Mouse (Mus musculus) embryonic stem cell, embryonic (primary cell): ENCODE results near the gene Pard6b.

Experiments
- CTCF ChIA-PET, 4 experiments: fragments of 300-600 bp in 2 of 4; fragments of 350-600 bp in 2 of 4; sonication (Branson Sonifier 250); formaldehyde crosslinking; loops; one replicate each; lab custom pipeline; 2022; ENCODE audit warnings: inconsistent platforms in 2 of 4; lab: Charles Lee
- POLR2A ChIA-PET, 4 experiments: fragments of 300-600 bp in 2 of 4; fragments of 350-600 bp in 2 of 4; sonication (Branson Sonifier 250); formaldehyde crosslinking; loops; one replicate each; lab custom pipeline; 2022; ENCODE audit warnings: antibody characterized with exemption in 4 of 4, inconsistent platforms in 1 of 4; lab: Charles Lee

Pard6b gene

DNA sequence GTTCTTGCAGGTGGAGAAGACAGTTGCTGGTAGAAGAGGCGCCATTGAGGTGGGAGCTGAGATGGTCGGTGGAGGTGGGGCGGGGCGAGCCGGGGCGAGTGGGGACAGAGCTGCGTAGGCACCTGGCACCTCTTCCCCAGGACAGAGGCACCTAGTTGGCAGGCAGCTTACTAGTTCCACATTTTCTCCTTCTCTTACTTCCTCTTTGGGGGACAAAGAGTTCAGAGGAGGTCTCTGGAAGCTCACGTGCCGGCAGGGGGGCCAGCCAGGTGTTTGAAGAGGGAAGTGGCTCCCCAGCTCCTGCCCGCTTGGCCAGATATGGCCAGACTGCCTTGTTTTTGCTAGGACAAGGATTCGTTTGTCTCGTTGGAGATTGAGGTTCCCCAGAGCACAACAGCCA lies 38.3 kb downstream of the Pard6b start:
- CTCF ChIA-PET = interaction anchor here (0.7 to 7.6 kb wide), 7 partner anchors 9 to 95 kb away, joined by 3 to 69 read pairs (median 5); partner anchors contain the start of gene Adnp (in 1 of the 4)

DNA sequence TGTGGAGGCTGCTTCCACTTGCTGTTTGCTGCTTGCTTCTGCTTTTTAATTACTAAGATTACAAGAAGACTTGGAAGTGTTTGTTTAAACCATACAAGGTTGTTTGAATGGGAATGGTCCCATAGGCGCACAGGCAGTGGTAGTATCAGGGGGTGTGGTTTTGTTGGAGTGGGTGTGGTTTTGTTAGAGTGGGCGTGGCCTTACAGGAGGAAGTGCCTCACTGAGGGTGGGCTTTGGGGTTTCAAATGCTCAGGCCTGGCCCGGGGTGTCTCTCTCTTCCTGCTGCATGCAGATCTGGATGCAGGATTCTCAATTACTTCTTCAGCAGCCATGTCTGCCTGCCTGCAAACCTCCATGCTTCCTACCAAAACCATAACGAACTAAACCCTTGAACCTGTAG lies 40.1 kb downstream of the Pard6b start:
- ChIA-PET CTCF (interaction anchor here in 1 of 4 experiments (6.4 kb wide), 1 partner anchor 85 kb away, joined by 69 read pairs; the partner anchor contains the start of gene Adnp), POLR2A (interaction anchor here in 2 of 4 experiments (1.2 to 1.9 kb wide), 2 partner anchors 8 to 86 kb away, joined by 3 to 11 read pairs; partner anchors contain the start of gene Adnp (in 1 of the 2))

More for the DNA sequence above, 38.3 kb downstream of the Pard6b start:
- POLR2A ChIA-PET = interaction anchor here in 3 of 4 experiments (0.6 to 9.5 kb wide), 15 partner anchors 10 to 471 kb away, joined by 3 to 155 read pairs (median 6); partner anchors contain the start of gene Adnp (in 1 of the 3)

DNA sequence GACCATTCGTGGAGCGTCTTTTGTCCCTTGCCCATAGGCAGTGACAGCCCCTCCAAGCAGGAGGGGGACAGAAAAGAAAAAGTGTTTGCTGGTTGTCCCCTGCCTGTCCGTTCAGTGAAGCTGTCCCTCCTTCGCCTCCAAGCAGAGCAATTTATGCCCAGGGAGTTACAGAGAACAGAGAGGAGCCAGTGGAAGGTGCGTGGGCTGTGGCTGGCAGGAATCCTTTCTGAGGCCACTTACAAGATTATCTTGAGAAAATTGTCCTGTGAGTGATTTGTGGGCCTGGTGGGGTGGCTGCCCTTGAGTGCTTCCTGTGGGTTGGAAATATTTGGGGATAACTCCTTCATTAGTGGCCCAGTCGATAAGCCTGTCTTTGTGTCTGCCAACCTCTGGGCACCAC lies 42.8 kb downstream of the Pard6b start:
- ChIA-PET POLR2A (interaction anchor here in 3 of 4 experiments (0.6 to 5.0 kb wide), 14 partner anchors 8 to 82 kb away, joined by 3 to 53 read pairs (median 6); partner anchors contain the start of genes Adnp (in 1 of the 3) and Pard6b (in 1 of the 3)), CTCF (interaction anchor here in 2 of 4 experiments (2.3 to 2.7 kb wide), 3 partner anchors 8 to 12 kb away, joined by 7 to 30 read pairs (median 15); no protein-coding TSS in a partner anchor)

GRCm38 (mm10) chr2:168125288-168126089 lies 44.7 kb downstream of the Pard6b start:
- ChIA-PET POLR2A (interaction anchor here (0.5 to 5.0 kb wide), 62 partner anchors 8 to 1515 kb away, joined by 3 to 53 read pairs (median 4); partner anchors contain the start of genes Adnp (in 3 of the 4) and Gm20431 (in 1 of the 4)), CTCF (interaction anchor here (0.5 to 2.7 kb wide), 14 partner anchors 8 to 334 kb away, joined by 3 to 30 read pairs (median 4); partner anchors contain the start of gene Adnp (in 2 of the 4))

DNA sequence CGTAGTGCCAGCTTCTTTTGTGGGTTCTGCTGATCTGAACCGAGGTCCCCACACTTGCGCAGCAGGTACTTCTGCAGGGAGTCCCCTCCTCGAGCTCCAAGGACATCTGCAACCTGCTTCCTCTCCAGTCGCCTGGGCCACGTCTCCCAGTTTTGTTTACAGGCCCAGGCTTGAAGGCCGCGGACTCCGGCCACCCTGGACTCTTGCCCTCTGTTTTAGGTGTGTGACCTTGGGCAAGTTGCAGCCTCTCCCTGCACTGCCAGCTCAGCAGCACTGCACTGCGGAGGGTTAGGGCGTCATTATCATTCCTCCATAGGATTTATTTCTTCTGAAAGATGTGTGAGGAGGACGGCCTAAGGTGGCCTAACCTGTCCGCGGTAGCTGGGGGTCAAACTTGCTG lies 47.0 kb downstream of the Pard6b start:
- CTCF ChIA-PET = interaction anchor here (0.6 to 4.0 kb wide), 27 partner anchors 10 to 505 kb away, joined by 3 to 40 read pairs (median 5); partner anchors contain the start of gene Adnp (in 2 of the 4)
- POLR2A ChIA-PET = interaction anchor here (0.6 to 5.4 kb wide), 39 partner anchors 9 to 105 kb away, joined by 3 to 74 read pairs (median 4); partner anchors contain the start of genes Adnp (in 2 of the 4) and Pard6b (in 1 of the 4)

DNA sequence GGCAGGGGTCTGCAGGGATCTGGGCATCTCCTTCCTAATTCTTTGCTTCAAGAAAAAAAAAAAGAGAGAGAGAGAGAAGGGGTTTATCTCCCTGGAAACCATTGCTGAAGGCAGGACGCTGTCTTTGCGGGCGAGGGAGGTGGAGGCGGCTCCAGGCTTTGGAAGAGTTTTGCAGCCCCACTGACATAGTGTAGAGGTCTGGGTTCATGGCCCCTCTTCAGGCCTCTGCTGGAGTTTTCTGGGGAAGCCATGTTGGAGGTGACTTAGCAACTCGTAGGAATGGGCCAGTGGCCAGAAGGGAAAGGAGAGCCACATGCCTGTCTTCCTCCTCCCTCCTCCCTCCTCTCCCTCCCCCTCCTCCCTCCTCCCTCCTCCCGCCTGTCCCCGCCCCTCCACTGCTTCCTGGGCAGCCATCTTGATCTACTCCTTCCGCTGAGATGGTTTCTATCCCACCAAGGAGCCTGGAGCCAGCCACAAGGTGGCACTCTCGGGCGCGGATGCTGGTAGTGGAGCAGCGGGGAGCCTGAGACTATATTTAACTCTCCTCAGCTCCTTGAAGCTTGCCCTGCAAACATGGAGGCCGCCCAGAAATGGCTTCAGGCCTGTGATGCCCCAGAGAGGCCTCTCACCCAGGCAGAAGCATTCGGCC lies 47.5 kb downstream of the Pard6b start:
- CTCF ChIA-PET = interaction anchor here (0.6 to 4.0 kb wide), 35 partner anchors 11 to 979 kb away, joined by 3 to 40 read pairs (median 4); partner anchors contain the start of gene Adnp (in 2 of the 4)
- POLR2A ChIA-PET = interaction anchor here (0.6 to 5.4 kb wide), 40 partner anchors 11 to 665 kb away, joined by 3 to 74 read pairs (median 5); partner anchors contain the start of genes Adnp (in 2 of the 4) and Pard6b (in 1 of the 4)

DNA sequence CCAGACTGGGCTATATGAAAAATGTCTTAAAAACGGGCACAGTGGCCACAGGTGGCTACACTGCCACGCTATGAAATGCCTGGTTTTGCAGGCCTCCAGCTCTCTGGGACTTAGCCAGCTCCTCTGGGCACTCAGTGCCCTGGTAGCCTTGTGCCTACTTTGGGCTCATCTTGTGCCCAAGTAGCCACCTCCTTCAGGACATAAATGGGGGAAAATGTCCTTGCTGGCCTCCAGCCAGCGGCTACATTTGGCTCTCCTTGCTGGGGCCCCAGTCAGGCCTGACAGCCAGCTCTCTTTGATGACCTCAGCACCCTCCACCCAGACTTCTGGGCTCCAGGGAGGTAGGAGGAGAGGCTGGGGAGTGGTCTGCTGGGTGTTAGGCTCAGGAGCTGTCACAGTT lies 49.2 kb downstream of the Pard6b start:
- CTCF ChIA-PET = interaction anchor here (1.0 to 4.0 kb wide), 11 partner anchors 13 to 120 kb away, joined by 3 to 40 read pairs (median 5); partner anchors contain the start of gene Adnp (in 1 of the 4)

DNA sequence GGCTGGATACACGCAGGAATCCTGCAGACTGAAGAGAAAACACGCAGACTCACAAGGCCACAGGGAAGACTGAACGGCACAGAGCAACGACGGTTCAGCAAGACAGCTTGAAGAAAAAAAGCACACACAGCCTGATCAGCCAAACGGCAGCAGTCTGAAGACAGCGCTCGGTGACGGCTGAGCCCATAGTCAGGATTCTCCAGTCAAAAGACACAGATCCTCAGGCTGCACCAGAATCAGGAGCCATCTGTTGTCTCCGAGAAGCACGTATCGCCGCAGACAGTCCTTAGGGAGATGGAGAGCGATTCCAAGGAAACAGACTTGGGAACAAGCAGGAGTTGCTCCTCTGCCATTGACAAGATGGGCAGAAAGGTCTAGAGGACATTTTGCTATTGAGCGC lies 56.4 kb downstream of the Pard6b start:
- CTCF ChIA-PET = interaction anchor here in 1 of 4 experiments (2.7 kb wide), 1 partner anchor 20 kb away, joined by 7 read pairs; no protein-coding TSS in a partner anchor

More for the DNA sequence above, 49.2 kb downstream of the Pard6b start:
- POLR2A ChIA-PET = interaction anchor here in 3 of 4 experiments (0.8 to 5.4 kb wide), 22 partner anchors 9 to 77 kb away, joined by 3 to 74 read pairs (median 4); partner anchors contain the start of gene Adnp (in 1 of the 3)

DNA sequence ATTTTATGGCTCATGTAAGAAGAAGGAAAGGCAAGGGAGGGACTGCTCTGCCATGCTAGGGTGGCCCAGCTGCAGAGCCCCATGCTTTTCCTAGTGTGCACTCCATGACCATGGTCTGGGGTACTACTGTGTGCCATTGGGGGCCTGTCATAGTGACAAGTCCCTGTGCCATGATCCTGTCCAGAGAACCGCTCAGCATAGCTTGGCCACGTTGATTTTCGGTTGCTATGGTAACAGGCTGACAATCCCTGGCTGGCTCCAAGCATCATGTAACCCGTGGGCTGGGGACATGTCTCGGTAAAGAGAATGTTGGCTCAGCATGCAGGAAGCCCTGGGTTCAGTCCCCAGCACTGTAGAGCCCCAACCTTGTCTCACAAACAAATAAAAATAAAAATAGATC lies 63.0 kb downstream of the Pard6b start:
- CTCF ChIA-PET = interaction anchor here in 2 of 4 experiments (0.5 to 1.1 kb wide), 3 partner anchors 35 to 105 kb away, joined by 3 to 4 read pairs (median 4); no protein-coding TSS in a partner anchor
- POLR2A ChIA-PET = interaction anchor here in 3 of 4 experiments (0.5 to 7.4 kb wide), 9 partner anchors 8 to 517 kb away, joined by 3 to 49 read pairs (median 3); no protein-coding TSS in a partner anchor

More for the DNA sequence above, 56.4 kb downstream of the Pard6b start:
- POLR2A ChIA-PET = interaction anchor here in 2 of 4 experiments (0.8 to 2.9 kb wide), 8 partner anchors 10 to 68 kb away, joined by 3 to 12 read pairs (median 3); no protein-coding TSS in a partner anchor

GRCm38 (mm10) chr2:168145437-168145836 lies 64.6 kb downstream of the Pard6b start:
- POLR2A ChIA-PET = interaction anchor here in 2 of 4 experiments (0.9 to 7.4 kb wide), 3 partner anchors 13 to 15 kb away, joined by 3 to 49 read pairs (median 30); no protein-coding TSS in a partner anchor
- CTCF ChIA-PET = interaction anchor here in 1 of 4 experiments (1.3 kb wide), 1 partner anchor 9 kb away, joined by 7 read pairs; no protein-coding TSS in a partner anchor

DNA sequence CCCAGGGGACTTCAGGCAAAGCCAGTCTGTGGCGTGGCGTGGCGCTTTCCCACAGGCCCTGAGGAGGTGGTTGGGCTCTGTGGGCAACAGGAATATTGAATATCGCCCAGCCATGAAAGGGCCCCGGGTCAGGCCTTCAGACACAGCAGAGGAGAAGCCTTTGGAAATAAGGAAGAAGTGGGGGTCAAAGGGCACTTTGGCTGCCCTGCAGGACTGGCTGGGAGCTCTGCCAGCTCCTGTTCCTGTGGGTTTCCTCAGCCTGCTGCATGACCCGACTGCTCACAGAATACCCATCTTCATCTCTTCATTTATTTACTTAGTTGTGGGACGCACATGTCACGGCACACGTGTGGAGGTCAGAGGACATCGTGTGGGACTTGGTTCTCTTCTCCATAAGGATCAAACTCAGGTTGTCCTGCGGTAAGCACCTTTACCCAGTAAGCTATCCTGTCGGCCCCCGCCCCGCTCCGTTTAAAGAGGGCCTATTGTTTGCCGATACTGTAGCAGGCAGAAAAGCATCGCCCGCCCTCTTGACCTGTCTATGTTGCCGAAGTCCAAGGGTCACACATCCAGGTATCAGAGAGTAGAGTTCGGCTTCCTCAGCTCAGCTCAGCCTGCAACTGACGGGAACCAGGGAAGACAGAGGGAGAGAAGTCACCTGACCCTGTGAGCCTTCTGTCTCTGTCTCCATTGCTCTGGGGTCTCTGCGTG lies 67.1 kb downstream of the Pard6b start:
- POLR2A ChIA-PET = interaction anchor here in 2 of 4 experiments (0.6 to 7.4 kb wide), 27 partner anchors 9 to 67 kb away, joined by 3 to 49 read pairs (median 5); partner anchors contain the start of genes Adnp (in 2 of the 2) and Pard6b (in 1 of the 2)
- CTCF ChIA-PET = interaction anchor here (0.6 to 2.1 kb wide), 11 partner anchors 11 to 46 kb away, joined by 3 to 7 read pairs (median 3); no protein-coding TSS in a partner anchor

DNA sequence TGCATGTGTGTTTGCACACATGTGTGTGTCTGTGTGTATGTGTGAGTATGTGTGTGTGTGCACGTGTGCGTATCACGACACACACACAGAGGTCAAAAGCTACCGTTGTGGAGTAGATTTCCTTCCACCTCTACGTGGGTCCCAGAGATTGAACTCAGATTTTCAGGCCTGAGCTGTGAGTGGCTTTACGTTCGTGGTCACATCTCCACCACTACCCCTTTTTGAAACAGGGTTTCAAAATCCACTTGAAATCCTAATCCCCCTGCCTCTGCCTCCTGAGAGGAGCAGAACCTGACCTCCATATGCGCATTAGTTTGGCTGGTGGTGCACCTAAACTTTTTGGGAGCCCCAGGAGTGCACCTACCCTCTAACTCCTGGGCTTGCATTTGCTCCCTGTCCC lies 68.4 kb downstream of the Pard6b start:
- ChIA-PET POLR2A (interaction anchor here in 2 of 4 experiments (0.6 to 7.4 kb wide), 22 partner anchors 9 to 65 kb away, joined by 3 to 49 read pairs (median 4); partner anchors contain the start of gene Adnp (in 1 of the 2)), CTCF (interaction anchor here in 3 of 4 experiments (0.5 to 1.6 kb wide), 5 partner anchors 8 to 32 kb away, joined by 3 to 5 read pairs (median 3); no protein-coding TSS in a partner anchor)
